Mouse (Mus musculus): Measurements from ENCODE around the gene Il34.

Gene Il34

DNA sequence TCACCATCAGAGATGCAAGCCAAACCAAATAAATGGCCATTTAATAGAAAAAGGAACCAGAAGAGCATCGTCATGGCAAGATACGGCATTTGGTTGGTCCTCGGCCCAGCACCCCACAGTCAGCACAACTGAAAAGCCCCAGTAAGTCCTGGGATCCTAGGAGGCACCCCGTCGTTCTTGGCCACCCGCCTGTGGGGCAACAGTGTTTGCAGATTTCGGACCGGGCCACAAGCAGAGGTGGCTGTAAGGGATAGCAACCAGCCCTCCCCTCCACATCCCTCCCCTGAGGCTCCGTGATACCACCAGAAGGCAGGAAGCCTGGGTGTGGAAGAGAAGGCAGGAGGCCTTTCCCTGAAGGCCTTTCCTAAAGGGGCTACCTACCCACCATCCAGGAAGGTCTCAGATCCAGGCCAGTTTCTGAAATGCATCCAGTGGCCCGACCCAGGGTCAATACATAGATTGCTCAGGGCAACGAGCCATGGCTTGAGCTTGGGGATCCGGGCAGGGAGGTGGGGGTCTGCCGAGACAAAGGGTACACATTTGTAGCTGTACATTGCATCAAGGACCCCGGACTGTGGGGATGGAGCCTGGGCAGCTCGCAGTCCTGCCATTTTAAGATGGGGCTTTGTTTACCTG lies 63.8 kb downstream of the Il34 start:
- DNase-seq (ENCODE audit: low read depth, low spot score), result no peak

GRCm38 (mm10) chr8:110740629-110741175 lies 65.0 kb downstream of the Il34 start:
- DNase-seq (ENCODE audit: low read depth, low spot score), result no peak

DNA sequence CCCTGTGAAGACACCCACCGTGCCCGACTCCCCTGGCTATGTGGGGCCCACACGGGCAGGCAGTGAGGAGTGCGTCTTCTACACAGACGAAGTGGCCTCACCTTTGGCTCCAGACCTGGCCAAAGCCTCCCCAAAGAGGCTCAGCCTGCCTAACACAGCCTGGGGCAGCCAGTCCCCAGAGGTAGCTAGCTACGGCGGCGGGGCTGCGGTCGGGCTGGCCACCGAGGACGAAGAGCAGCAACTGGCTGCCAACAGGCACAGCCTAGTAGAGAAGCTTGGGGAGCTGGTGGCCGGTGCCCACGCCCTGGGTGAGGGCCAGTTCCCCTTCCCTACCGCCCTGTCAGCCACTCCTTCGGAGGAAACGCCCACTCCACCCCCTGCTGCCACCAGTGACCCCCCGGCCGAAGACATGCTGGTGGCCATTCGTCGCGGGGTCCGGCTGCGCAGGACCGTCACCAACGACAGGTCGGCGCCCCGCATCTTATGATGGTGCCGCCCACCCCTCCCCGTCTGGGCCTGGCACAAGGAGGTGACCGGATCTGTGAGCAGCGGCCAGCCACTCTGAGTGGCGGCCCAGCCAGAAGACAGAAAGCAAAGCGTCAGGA lies 67.0 kb downstream of the Il34 start:
- DNase-seq (ENCODE audit: low read depth, low spot score), result no peak

- DNase-seq (ENCODE audit: low read depth, low spot score), result peak; percentile 73
Measured at GRCm38 (mm10) chr8:110733036-110733435, 72.7 kb downstream of the Il34 start.

- peak; percentile 81 for DNase-seq (ENCODE audit: low read depth, low spot score)
Measured at GRCm38 (mm10) chr8:110731346-110731859, 74.3 kb downstream of the Il34 start.

- no peak for DNase-seq (ENCODE audit: low read depth, low spot score)
Measured at GRCm38 (mm10) chr8:110726893-110727292, 78.8 kb downstream of the Il34 start.

- peak; percentile 92 for DNase-seq (ENCODE audit: low read depth, low spot score)
Measured at GRCm38 (mm10) chr8:110725084-110725838, 80.5 kb downstream of the Il34 start.

GRCm38 (mm10) chr8:110724493-110724892 lies 81.2 kb downstream of the Il34 start:
- DNase-seq (ENCODE audit: low read depth, low spot score), result no peak

DNA sequence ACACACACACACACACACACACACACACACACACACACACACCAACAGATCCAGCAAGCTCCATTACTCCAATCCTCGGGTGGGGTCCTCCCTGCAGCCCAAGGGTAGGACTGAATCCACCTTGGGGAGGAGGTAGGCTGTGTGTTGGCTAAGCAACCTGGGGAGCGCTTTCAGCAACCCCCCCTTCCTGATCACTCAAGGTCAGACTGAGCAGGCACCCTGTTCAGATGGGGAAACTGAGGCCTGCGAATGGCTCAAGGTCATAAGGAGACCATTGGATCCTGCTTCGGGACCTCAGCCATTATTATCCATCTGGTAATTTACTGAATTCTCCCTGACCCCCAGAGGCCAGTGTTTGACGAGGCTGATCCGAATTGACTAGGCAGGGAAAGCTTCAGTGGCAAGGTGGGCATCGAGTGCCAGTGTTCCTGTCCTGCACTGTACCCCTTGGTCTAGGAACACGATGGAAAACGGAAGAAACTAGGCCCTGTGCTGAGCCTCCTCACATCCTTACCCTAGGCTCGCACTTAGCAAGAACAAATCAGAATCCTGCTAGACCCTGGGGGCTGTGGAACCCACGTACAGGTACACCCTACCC lies 83.2 kb downstream of the Il34 start:
- DNase-seq (ENCODE audit: low read depth, low spot score), result no peak

GRCm38 (mm10) chr8:110721606-110722413 lies 83.9 kb downstream of the Il34 start:
- DNase-seq (ENCODE audit: low read depth, low spot score), result peak; percentile 55

DNA sequence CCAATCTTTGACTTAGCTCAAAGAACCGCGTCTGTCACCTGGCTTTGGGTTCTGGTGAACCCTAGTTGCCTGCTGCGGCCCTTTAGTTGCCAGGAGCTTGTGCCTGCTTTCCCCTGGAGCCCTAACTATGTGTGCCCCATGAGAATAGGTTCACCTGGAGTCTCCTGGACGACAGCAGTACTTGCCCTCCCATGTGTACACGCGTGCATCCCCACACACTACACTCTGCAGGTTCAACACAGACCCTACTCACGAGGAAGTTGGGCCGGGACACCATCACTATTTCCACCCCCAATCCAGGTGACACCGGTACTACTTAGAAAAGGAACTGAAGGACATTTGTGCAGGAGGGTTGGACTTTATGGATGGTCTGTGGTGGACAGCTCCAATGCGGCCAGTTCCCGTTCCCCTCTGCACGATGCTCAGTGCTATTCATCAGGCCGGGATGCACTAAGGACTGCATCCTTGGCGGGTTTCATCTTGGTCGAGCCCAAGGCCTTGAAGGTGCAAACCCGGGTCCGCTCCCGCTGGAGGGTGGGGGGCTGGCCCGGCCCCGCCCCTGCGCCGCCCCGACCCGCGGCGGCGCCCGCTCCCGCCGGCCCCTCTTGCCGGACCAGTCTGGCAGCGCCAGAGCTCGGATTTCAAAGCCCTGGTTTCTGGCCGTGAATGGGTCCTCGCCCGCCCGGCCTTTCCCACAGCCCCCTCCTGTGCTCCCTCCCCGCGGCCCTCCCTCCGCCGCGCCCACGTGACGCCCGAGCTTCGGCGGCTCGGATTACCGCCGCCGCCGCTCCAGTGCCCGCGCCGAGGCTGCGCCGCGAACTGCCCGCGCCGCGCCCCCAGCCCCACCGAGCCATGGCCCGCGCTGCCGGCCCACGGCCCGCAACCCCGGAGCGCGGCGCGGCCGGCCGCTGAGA lies 84.8 kb downstream of the Il34 start, which contains the start of gene Mtss1l:
TSS of gene Mtss1l (plus strand) at position 792 of the 914 bp plus-strand sequence.
- DNase-seq (ENCODE audit: low read depth, low spot score), result peak; percentile 90

DNA sequence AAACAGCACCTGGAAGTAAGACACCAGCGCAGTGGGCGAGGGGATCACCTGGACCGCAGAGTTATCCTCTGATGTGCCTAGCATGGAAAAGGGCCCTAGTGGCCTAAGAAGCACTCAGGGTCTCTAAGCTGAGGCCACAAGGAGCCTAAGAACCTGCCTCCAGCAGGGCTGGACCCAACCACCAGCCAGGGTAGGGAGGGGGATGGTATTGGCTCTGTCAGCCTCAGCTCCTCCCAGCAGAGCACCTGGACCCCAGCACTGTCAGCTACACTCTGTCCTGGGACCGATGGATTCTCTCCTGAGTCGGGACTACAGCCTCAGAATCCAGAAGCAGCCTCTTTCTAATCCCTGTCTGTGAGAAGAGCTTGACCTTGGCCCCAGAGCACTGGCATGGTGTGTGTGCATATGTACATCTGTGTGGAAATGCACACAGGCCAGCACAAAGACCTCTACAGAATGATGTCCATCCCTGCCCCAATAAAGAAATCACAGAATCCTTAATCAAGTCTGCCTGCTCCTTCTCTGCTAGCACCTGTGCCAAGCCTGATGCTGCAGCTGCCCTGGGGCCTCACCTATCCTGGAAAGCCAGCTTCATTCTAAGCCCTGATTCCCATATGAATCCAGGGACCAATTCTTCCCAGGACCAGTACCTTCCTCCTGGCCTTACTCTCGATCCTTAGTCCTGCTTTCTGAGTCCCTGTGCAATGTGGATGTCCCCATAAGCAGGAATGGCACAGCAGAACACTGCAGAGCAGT lies 85.6 kb downstream of the Il34 start:
- DNase-seq (ENCODE audit: low read depth, low spot score), result no peak

DNA sequence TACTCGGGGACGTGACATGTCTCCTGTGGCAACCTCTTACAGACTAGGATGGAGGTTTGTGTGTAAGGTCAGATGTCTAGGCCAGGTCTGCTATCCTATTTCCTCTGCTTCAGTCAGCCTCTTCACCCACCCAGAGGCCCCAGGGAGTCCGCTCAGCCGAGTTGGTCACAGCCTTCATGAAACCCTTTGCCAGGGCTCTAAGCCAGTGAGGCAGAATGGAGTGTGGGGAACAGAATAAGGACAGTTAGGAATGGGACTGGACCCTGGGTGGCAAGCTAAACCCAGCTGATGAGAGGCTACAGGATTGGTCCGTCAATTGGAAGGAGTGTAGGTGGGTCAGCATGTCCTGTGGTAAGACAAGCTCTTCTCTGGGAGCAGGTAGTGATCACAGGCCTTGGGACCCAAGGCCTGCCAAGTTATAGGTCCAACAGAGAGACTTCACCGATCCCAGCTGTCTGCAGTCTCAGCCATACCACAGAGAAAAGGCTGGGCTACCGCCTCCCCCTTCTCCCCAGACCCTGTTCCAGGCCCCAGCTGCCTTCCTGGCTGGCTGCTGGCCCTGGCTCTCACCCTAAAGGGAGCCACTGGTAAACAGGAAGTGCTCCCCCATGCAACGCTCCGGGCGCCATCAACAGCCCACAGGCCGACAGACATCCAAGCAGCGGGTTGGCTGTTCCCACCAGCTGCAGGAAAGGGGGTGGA lies 86.6 kb downstream of the Il34 start:
- peak; percentile 67 for DNase-seq (ENCODE audit: low read depth, low spot score)

GRCm38 (mm10) chr8:110718209-110718968 lies 87.3 kb downstream of the Il34 start:
- DNase-seq (ENCODE audit: low read depth, low spot score), result no peak

DNA sequence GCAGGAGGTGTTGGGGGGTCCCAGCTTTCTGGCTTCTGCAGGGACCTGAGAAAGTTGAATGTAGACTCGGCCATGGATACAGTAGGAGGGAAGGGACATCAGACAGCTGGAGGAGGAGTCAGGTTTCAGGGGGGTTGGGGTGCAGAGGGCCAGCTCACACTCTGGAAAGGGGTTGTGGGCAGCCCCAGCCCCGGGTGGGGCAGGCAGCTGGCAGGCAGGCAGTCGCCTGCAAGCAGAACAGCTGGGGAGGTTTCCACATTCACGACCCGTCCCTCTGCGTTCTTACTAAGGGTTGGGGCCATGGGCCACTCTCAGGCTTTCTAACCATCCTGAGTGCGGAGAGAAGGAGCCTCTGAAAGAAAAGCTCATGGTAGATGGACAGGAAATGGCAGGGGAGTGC lies 88.6 kb downstream of the Il34 start:
- no peak for DNase-seq (ENCODE audit: low read depth, low spot score)

- peak; percentile 98 for DNase-seq (ENCODE audit: low read depth, low spot score)
Measured at GRCm38 (mm10) chr8:110716075-110716474, 89.6 kb downstream of the Il34 start.

DNA sequence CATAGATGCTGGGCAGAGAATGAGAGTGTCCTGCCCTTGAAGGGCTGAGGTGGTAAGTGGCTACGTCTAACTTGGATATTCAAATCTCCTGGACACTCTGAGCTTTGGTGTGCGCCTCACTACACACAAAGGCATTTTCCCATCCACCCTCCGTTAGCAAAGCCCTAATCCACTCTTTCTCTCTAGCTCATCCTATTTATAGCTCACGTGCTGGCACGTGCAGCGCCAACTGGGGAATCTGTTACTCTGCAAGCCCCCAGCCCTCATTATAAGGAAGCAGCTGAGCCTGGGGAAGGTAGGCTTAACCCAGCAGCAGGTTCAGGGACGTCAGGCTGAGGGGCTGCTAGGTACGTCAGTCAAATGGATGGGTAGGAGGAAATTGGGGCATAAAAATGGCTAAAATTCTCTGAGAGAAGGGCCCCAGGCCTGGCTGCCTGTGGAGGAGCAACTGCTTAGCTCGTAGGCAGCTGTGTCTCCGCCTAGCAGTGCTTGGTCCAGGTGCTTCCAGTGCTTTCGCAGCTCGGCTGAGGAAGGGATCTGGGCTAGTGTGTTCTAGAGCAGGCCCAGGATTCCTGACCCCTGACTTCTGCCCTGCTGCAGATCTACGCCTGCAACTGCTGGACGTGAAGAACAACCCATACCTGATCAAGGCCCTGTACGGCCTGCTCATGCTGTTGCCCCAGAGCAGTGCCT lies 90.8 kb downstream of the Il34 start:
- DNase-seq (ENCODE audit: low read depth, low spot score), result no peak

Measured in brain, adult 2 months (tissue).